Mouse (Mus musculus) limb, embryonic 10.5 days (tissue): ENCODE results near the gene Rps18. TPM values are rescaled to one million over a fixed set of nuclear protein-coding genes. Genes with fewer than 3 reads are reported as not detected.
"Not testable (repeated sequence)": the region's sequence is repeated elsewhere in the genome, so short reads cannot be mapped to it uniquely, and the experiment has no call there.

ENCODE experiments used
- DNase-seq: peaks from one replicate; pipeline ENCODE4 v3.0.0-alpha.2; 2017; ENCODE audit warnings: low spot score
- H3K27ac ChIP-seq: fragments of 300-500 bp; sonication (generic); 2 replicates; pipeline ENCODE4 v1.5.1; 2016; ENCODE audit warnings: mild to moderate bottlenecking
- H3K27me3 ChIP-seq: fragments of 300-500 bp; sonication (generic); 2 replicates; pipeline ENCODE4 v1.6.1; 2016; ENCODE audit warnings: low read depth, mild to moderate bottlenecking; ENCODE audit not compliant: poor library complexity, severe bottlenecking
- H3K36me3 ChIP-seq: fragments of 300-500 bp; sonication (generic); 2 replicates; pipeline ENCODE4 v1.6.1; 2016; ENCODE audit warnings: mild to moderate bottlenecking, moderate library complexity
- H3K4me1 ChIP-seq: fragments of 300-500 bp; sonication (generic); 2 replicates; pipeline ENCODE4 v1.6.1; 2016
- H3K4me3 ChIP-seq: fragments of 300-500 bp; sonication (generic); 2 replicates; pipeline ENCODE4 v1.5.1; 2016; ENCODE audit warnings: mild to moderate bottlenecking, moderate library complexity
- H3K9me3 ChIP-seq: fragments of 300-500 bp; sonication (generic); replicated peaks from 2 replicates; pipeline ENCODE4 v1.6.1; 2016; ENCODE audit warnings: mild to moderate bottlenecking
- WGBS: fragments of 180-500 bp; shearing (Covaris S2); methylation state at CpG from one replicate; pipeline ENCODE4 v1.1.7; 2016; 5-methylcytosine and 5-hydroxymethylcytosine counted together
- polyA plus RNA-seq: library from polyadenylated mRNA; unstranded; fragments of >200 nt; fragmentation: Nextera tagmentation; extraction: Ambion mirVana; gene quantifications from 2 replicates; pipeline ENCODE4 v1.2.1, GENCODE M21; 2016

Gene Rps18
- polyA plus RNA-seq, 1 experiment from 2014 or later = 1,605 TPM

DNA sequence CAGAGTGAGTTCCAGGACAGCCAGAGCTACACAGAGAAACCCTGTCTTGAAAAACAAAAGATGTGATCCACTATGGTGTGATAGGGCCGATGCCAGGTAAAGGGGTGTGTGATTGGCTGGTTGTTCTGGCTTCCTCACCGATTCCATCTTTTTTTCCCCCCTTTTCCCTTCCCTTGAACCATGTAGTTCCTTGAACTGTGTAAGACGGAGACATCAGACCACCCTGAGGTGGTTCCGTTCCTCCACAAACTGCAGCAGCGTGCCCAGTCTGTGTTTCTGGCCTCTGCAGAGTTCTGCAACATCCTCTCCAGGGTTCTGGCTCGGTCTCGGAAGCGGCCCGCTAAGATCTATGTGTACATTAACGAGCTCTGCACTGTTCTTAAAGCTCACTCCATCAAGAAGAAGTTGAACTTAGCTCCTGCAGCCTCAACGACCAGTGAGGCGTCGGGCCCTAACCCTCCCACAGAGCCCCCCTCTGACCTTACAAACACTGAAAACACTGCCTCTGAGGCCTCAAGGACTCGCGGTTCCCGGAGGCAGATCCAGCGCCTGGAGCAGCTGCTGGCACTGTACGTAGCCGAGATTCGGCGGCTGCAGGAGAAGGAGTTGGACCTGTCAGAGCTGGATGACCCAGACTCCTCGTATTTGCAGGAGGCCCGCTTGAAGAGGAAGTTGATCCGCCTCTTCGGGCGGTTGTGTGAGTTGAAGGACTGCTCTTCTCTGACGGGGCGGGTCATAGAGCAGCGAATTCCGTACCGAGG lies 44.6 kb downstream of the Rps18 start:
- 94% methylated on average over 31 of the region's 31 CpGs for WGBS
- Histone ChIP-seq H3K27ac (no peak overlapping the region), H3K36me3 (peaks cover 50% of the 10 kb centered on the region), H3K4me3 (no peak overlapping the region), H3K27me3 (no peaks in the 10 kb centered on the region), H3K9me3 (no peaks in the 10 kb centered on the region), H3K4me1 (peaks cover 31% of the 10 kb centered on the region)
- no peak for DNase-seq

DNA sequence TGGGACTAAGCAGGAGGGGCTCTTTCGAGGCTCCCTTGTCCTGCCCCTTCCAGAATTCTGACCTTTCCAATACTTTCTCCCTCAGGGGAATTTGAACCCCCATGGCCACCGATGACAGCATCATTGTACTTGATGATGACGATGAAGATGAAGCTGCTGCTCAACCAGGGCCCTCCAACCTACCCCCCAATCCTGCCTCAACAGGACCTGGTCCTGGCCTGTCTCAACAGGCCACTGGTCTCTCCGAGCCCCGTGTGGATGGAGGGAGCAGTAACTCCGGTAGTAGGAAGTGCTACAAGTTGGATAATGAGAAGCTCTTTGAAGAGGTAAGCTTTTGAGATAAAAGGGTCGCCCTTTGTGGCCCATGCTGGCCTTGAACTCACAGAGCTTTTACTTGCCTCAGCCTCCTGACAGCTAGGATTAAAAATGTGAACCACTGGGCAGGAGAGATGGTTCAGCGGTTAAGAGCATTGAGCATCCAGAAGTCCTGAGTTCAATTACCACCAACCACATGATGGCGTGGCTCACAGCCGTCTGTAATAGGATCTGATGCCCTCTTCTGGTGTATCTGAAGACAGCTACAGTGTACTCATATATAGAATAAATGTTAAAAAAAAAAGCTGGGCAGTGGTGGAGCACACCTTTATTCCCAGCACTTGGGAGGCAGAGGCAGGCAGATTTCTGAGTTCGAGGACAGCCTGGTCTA lies 45.3 kb downstream of the Rps18 start:
- Histone ChIP-seq H3K9me3 (no peaks in the 10 kb centered on the region), H3K4me1 (peaks cover 31% of the 10 kb centered on the region), H3K36me3 (peaks cover 50% of the 10 kb centered on the region), H3K27me3 (no peaks in the 10 kb centered on the region), H3K4me3 (peak overlapping the region; percentile 87), H3K27ac (peak overlapping the region; percentile 92; the same call in 1 of the 2 replicates)
- WGBS = 56% methylated on average over 11 of the region's 11 CpGs
- no peak for DNase-seq

DNA sequence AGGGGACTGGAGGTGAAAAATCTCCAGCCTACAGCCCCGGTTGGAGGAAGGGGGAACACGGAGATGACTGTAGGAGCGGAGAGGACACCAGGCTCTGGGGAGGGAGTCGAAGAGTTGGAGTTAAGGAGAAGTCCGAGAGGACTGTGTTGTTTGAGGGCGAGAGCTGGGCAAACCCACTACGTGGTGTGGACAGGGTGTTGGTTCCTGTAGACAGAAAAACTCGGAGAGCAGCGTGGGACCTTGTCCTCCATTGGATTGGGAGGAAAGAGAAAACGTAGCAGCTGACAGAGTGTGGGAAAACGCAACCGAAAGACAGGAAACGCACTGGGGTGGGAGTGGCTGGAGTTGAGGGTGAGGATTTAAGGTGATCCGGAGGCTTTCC lies 45.9 kb downstream of the Rps18 start:
- peaks cover 46% of the 10 kb centered on the region for H3K36me3 ChIP-seq
- peak; percentile 50 for DNase-seq
- H3K9me3 ChIP-seq = no peaks in the 10 kb centered on the region
- peaks cover 29% of the 10 kb centered on the region for H3K4me1 ChIP-seq
- H3K27me3 ChIP-seq = no peaks in the 10 kb centered on the region
- H3K27ac ChIP-seq = peak overlapping the region; percentile 92
- under 1% methylated on average over 14 of the region's 14 CpGs for WGBS
- peak overlapping the region; percentile 87 for H3K4me3 ChIP-seq

DNA sequence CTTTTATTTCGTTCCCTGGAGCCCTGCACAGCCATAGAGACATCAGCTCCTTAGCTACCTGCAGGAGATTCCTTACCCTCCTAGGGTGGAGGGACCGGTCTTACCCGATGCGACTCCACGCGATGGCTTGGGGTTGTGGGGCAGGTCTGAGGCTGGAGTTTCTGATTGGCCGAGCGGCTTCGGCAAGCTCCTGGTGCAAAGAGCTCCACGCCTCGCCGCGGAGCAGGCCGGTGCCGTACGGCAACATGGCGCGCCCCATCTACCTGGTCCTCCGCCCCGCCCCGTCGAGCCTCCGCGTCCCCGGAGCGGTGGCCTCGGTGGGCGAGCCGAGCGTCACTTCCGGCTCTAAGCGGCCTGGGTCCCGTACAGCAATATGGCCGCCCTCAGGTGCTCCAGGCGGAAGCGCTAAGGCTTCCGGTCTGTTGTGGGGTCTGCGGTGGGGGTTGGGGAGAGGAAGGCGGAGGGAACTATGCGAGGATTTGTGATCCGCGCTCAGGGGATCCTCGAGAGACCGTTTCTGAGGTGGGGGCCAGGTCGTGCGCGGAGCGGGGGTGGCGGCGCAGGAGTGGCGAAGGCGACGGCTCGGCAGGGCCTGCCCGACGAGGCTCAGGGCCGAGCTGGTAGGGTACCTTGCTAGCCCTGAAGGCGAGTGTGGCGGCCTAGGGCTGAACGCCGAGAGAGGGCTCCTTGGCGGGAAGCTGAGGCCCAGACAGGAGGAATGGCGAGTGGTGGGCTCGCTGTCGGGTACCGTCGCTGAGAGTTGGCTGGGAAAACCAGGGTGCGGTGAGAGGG lies 46.5 kb downstream of the Rps18 start, which contains the start of gene Daxx:
TSS of gene Daxx (plus strand) at position 338 of the 792 bp plus-strand sequence.
- peak within 1 kb of the TSS; percentile 87 for H3K4me3 ChIP-seq
- under 1% methylated on average over 68 of the region's 68 CpGs for WGBS
- H3K9me3 ChIP-seq = no peaks in the 10 kb centered on the region
- H3K27ac ChIP-seq = peak within 1 kb of the TSS; percentile 92
- peak; percentile 99 for DNase-seq
- H3K4me1 ChIP-seq = peaks cover 28% of the 10 kb centered on the region
- peaks cover 40% of the 10 kb centered on the region for H3K36me3 ChIP-seq
- H3K27me3 ChIP-seq = no peaks in the 10 kb centered on the region

DNA sequence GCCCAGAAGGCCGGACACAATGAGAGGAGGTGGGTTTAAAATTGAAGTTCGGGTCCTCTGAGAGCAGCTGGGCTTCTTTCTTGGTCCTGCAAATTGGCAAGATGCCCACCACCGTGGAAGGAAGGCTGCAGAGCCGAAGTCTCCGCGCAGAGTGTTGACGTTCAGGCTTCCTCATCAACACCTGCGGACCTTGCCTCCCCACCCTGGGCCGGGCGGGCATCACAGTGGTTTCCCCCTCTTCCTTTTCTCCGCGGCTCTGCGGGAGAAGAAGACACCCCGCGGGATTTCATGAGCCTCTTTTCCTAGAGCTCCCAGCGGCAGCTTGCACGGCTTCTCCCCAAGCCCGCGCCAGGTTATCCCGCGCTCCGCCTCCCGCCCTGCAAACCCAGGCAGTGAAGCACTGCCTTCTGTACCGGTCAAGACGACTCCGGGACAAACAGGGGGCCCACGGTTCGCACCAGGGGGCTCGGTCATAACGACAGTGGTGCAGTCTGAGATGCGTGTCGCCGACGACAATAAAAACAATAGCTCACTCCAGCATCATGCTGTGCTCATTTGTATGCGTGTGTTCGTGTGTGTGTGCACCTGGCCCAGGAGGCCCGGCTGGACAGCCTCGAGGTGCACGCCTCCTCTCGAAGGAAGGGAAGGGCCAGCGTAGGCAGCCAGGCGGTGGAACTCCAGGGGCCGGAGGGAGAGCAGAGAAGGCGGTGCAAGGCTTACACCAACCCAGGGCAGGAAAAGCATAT lies 47.3 kb downstream of the Rps18 start:
- H3K27me3 ChIP-seq = no peaks in the 10 kb centered on the region
- H3K9me3 ChIP-seq = no peaks in the 10 kb centered on the region
- DNase-seq = no peak
- under 1% methylated on average over 44 of the region's 44 CpGs for WGBS
- H3K4me1 ChIP-seq = peaks cover 28% of the 10 kb centered on the region
- peak overlapping the region; percentile 92 for H3K27ac ChIP-seq
- peak overlapping the region; percentile 87 for H3K4me3 ChIP-seq
- peaks cover 32% of the 10 kb centered on the region for H3K36me3 ChIP-seq

DNA sequence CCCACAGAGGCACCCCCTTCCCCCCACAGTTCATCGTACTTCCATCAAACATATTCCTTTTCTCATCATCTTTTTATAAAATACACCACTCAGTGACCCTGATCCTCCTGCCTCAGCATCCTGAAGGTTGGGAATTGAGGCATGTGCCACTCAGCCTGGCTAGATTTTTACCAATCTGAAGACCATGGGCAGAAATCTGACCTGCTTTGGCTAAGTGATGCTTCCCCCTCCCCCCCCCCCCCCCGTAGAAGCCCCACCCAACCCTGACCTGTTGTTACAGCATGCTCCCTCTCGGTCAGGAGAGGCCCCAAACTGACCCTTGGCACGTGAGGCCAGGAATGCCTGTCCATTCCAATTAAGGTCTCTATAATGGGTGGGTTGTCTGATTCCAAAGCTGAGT lies 51.0 kb downstream of the Rps18 start, which contains the start of gene Platr17:
TSS of gene Platr17 (plus strand) at position 301 of the 400 bp plus-strand sequence.
- not testable (repeated sequence) for H3K4me3 ChIP-seq, DNase-seq, H3K27ac ChIP-seq, H3K36me3 ChIP-seq, H3K27me3 ChIP-seq, H3K9me3 ChIP-seq
- peaks cover 15% of the 10 kb centered on the region for H3K4me1 ChIP-seq
- WGBS = 35% methylated on average over 3 of the region's 4 CpGs

DNA sequence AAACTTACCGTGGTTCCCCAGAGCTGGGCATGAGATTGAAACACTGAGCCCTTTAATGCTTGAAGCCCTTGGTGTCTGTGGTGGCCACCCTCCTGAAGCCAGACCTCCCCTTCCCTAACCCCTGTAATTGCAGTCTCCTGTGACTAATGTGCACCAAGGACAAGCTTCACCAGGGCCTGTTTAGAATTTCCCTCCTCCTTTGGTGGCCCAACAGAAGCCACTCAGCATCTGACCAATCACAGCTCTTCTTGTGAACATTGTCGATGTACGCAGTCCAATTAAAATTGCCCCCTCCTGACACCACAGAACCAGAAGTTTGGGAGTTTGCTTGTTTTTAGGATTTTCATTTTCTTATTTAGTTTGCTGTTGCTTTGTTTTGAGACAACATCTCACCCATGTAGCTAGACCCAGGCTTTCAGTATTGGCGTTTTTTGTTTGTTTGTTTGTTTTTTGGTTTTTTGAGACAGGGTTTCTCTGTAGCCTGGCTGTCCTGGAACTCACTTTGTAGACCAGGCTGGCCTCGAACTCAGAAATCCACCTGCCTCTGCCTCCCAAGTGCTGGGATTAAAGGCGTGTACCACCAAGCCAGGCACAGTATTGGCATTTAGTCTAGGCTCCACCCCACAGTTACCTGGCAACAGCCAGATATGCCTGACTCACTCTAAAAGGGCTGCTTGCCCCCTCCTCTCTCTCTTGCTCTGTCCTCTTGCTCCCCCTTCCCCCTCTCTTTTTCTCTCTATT lies 51.7 kb downstream of the Rps18 start:
- H3K9me3 ChIP-seq, H3K27ac ChIP-seq, H3K4me3 ChIP-seq, H3K27me3 ChIP-seq, H3K36me3 ChIP-seq, DNase-seq: not testable (repeated sequence)
- peaks cover 15% of the 10 kb centered on the region for H3K4me1 ChIP-seq
- WGBS = 76% methylated on average over 6 of the region's 6 CpGs

DNA sequence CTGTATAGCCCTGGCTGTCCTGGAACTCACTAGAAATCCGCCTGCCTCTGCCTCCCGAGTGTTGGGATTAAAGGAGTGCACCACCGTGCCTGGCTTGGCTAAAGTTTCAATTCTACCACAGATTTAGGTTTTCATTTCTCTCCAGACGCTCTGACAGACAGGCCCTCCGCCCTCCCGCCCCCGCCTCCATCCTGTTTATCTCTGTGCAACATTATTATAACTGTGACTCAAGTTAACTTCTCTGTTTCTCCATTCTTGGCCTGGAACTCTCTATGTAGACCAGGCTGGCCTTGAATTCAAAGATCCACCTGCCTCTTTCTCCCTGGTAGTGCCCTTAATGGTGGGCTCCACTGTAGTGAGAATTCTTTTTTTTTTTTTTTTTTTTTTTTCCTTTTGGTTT lies 53.3 kb downstream of the Rps18 start:
- 0 out of 2 replicates have a peak, but pooled peaks cover 4% of the 10 kb centered on the region for H3K4me1 ChIP-seq
- WGBS = 86% methylated on average over 7 of the region's 7 CpGs
- H3K27me3 ChIP-seq = no peaks in the 10 kb centered on the region

DNA sequence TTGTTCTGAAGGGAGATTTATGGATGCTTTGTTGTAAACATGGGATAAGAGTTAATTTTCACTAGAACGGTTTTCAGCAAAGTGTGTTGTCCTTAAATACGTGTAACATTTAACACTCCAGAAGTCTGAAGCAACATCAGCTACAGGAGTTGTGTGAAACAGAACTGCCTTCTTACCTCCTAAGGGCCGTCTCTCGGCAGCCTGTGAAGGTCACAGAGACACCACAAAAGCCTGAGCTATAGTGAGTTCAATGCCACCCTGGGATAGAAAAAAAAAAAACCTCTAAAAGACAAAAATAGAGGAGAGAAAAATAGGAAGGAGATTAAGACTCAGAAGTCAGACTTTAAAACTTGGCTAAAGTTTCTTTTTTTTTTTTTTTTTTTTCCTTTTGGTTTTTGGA lies 53.7 kb downstream of the Rps18 start:
- Histone ChIP-seq H3K4me3 (no peak overlapping the region), H3K36me3 (no peaks in the 10 kb centered on the region), H3K27ac (no peak overlapping the region), H3K27me3 (no peaks in the 10 kb centered on the region), H3K9me3 (no peaks in the 10 kb centered on the region), H3K4me1 (0 out of 2 replicates have a peak, but pooled peaks cover 4% of the 10 kb centered on the region)
- no peak for DNase-seq
- 41% methylated on average over 4 of the region's 4 CpGs for WGBS

More for the DNA sequence above, 53.3 kb downstream of the Rps18 start:
- Histone ChIP-seq H3K27ac (no peak overlapping the region), H3K9me3 (no peaks in the 10 kb centered on the region), H3K36me3 (no peaks in the 10 kb centered on the region), H3K4me3 (no peak overlapping the region)
- DNase-seq = no peak
